Mouse (Mus musculus) brown adipose tissue, adult 24 weeks (tissue): ENCODE data around the gene Pam16. TPM values are rescaled to one million over a fixed set of nuclear protein-coding genes. Genes with fewer than 3 reads are reported as not detected.

Experiments used
- H3K27ac ChIP-seq: fragments of 200-500 bp; replicated peaks from 2 replicates; pipeline ENCODE4 v1.5.1; 2012; ENCODE audit warnings: low read depth, mild to moderate bottlenecking, low read length
- H3K4me1 ChIP-seq: fragments of 200-500 bp; 2 replicates; pipeline ENCODE4 v1.6.1; 2012; ENCODE audit warnings: low read length, mixed read lengths; ENCODE audit not compliant: control insufficient read depth, insufficient read depth, insufficient read length
- H3K4me3 ChIP-seq: fragments of 200-500 bp; 2 replicates; pipeline ENCODE4 v1.5.1; 2012; ENCODE audit warnings: low read depth, mild to moderate bottlenecking, low read length, moderate library complexity; ENCODE audit not compliant: insufficient read depth
- polyA plus RNA-seq: library from polyadenylated mRNA; stranded (reverse); fragments of >200 nt; gene quantifications from 2 replicates; pipeline ENCODE4 v1.2.4, GENCODE M21; 2012; ENCODE audit not compliant: missing spikeins, insufficient read depth, insufficient read length

Pam16 gene
- polyA plus RNA-seq, 1 experiment: 178 TPM

- Histone ChIP-seq H3K4me3 (no peak overlapping the region), H3K27ac (no peak overlapping the region), H3K4me1 (peaks cover 7% of the 10 kb centered on the region)
These were observed 14.2 kb upstream of the Pam16 start for GRCm38 (mm10) chr16:4638891-4639390.

GRCm38 (mm10) chr16:4635760-4636159, 11.0 kb upstream of the Pam16 start:
- H3K27ac ChIP-seq: no peak overlapping the region
- H3K4me1 ChIP-seq: 0 out of 2 replicates have a peak, but pooled peaks cover 2% of the 10 kb centered on the region
- no peak overlapping the region for H3K4me3 ChIP-seq

GRCm38 (mm10) chr16:4634681-4635080, 9.9 kb upstream of the Pam16 start:
- Histone ChIP-seq H3K4me3 (no peak overlapping the region), H3K27ac (no peak overlapping the region), H3K4me1 (0 out of 2 replicates have a peak, but pooled peaks cover 2% of the 10 kb centered on the region)

GRCm38 (mm10) chr16:4633661-4634060, 8.9 kb upstream of the Pam16 start:
- 0 out of 2 replicates have a peak, but pooled peaks cover 2% of the 10 kb centered on the region for H3K4me1 ChIP-seq
- H3K27ac ChIP-seq: no peak overlapping the region
- H3K4me3 ChIP-seq: no peak overlapping the region

- Histone ChIP-seq H3K4me3 (no peak overlapping the region), H3K4me1 (0 out of 2 replicates have a peak, but pooled peaks cover 2% of the 10 kb centered on the region), H3K27ac (no peak overlapping the region)
These were observed 7.3 kb upstream of the Pam16 start for GRCm38 (mm10) chr16:4632050-4632449.

GRCm38 (mm10) chr16:4629950-4630349, 5.2 kb upstream of the Pam16 start:
- 0 out of 2 replicates have a peak, but pooled peaks cover 2% of the 10 kb centered on the region for H3K4me1 ChIP-seq
- no peak overlapping the region for H3K4me3 ChIP-seq
- no peak overlapping the region for H3K27ac ChIP-seq

GRCm38 (mm10) chr16:4628898-4629419, 4.2 kb upstream of the Pam16 start:
- H3K27ac ChIP-seq: no peak overlapping the region
- H3K4me3 ChIP-seq: no peak overlapping the region
- H3K4me1 ChIP-seq: 0 out of 2 replicates have a peak, but pooled peaks cover 2% of the 10 kb centered on the region

GRCm38 (mm10) chr16:4627105-4627504, 2.3 kb upstream of the Pam16 start:
- no peak overlapping the region for H3K27ac ChIP-seq
- peaks cover 7% of the 10 kb centered on the region for H3K4me1 ChIP-seq
- no peak overlapping the region for H3K4me3 ChIP-seq

GRCm38 (mm10) chr16:4624074-4624473, 714 bp downstream of the Pam16 start:
- peak overlapping the region; percentile 78 for H3K27ac ChIP-seq
- H3K4me1 ChIP-seq: peaks cover 16% of the 10 kb centered on the region
- peak overlapping the region; percentile 88 for H3K4me3 ChIP-seq

- no peak overlapping the region for H3K27ac ChIP-seq
These were observed 8.0 kb downstream of the Pam16 start for GRCm38 (mm10) chr16:4616829-4617228.

GRCm38 (mm10) chr16:4615297-4615696, 9.5 kb downstream of the Pam16 start:
- Histone ChIP-seq H3K27ac (no peak overlapping the region; the same call in 1 of the 2 replicates), H3K4me3 (no peak overlapping the region), H3K4me1 (peaks cover 17% of the 10 kb centered on the region)

More at GRCm38 (mm10) chr16:4616829-4617228, 8.0 kb downstream of the Pam16 start:
- Histone ChIP-seq H3K4me3 (no peak overlapping the region), H3K4me1 (peaks cover 25% of the 10 kb centered on the region)

GRCm38 (mm10) chr16:4614639-4615038, 10.1 kb downstream of the Pam16 start:
- no peak overlapping the region for H3K4me3 ChIP-seq
- no peak overlapping the region for H3K27ac ChIP-seq
- peaks cover 17% of the 10 kb centered on the region for H3K4me1 ChIP-seq

- Histone ChIP-seq H3K4me3 (no peak overlapping the region), H3K27ac (no peak overlapping the region), H3K4me1 (peaks cover 17% of the 10 kb centered on the region)
These were observed 11.1 kb downstream of the Pam16 start for GRCm38 (mm10) chr16:4613736-4614135.

- no peak overlapping the region for H3K27ac ChIP-seq
- H3K4me3 ChIP-seq: no peak overlapping the region
- peaks cover 13% of the 10 kb centered on the region for H3K4me1 ChIP-seq
These were observed 13.1 kb downstream of the Pam16 start for GRCm38 (mm10) chr16:4611676-4612075.

- no peak overlapping the region for H3K4me3 ChIP-seq
- no peak overlapping the region for H3K27ac ChIP-seq
- H3K4me1 ChIP-seq: peaks cover 18% of the 10 kb centered on the region
These were observed 13.6 kb downstream of the Pam16 start for GRCm38 (mm10) chr16:4611193-4611592.

- Histone ChIP-seq H3K4me1 (peaks cover 13% of the 10 kb centered on the region), H3K4me3 (no peak overlapping the region), H3K27ac (no peak overlapping the region)
These were observed 16.2 kb downstream of the Pam16 start for GRCm38 (mm10) chr16:4608532-4609059.
